Mouse (Mus musculus) erythroblast, embryonic 14.5 days (primary cell): Measurements from ENCODE around the gene Cpa4. TPM values are rescaled to one million over a fixed set of nuclear protein-coding genes. Genes with fewer than 3 reads are reported as not detected.

ENCODE experiments used
- H3K27me3 ChIP-seq: 2 replicates; pipeline ENCODE4 v1.6.1; 2012; ENCODE audit warnings: inconsistent platforms; ENCODE audit not compliant: control insufficient read depth
- H3K36me3 ChIP-seq: 2 replicates; pipeline ENCODE4 v1.6.1; 2012; ENCODE audit warnings: mild to moderate bottlenecking, inconsistent platforms; ENCODE audit not compliant: control insufficient read depth
- H3K4me1 ChIP-seq: 2 replicates; pipeline ENCODE4 v1.6.1; 2012; ENCODE audit warnings: inconsistent platforms; ENCODE audit not compliant: control insufficient read depth
- H3K4me3 ChIP-seq: replicated peaks from 2 replicates; pipeline ENCODE3; 2012; ENCODE audit warnings: moderate library complexity, mild to moderate bottlenecking, inconsistent platforms
- H3K9me3 ChIP-seq: 2 replicates; pipeline ENCODE4 v1.6.1; 2012; ENCODE audit warnings: low read length, inconsistent platforms, mixed read lengths; ENCODE audit not compliant: control insufficient read depth
- GATA1 ChIP-seq: IDR thresholded peaks from 2 replicates; pipeline ENCODE4 v1.6.1; 2012; ENCODE audit warnings: low read length, inconsistent platforms, mixed read lengths
- TAL1 ChIP-seq: IDR thresholded peaks from 3 replicates; pipeline ENCODE4 v1.6.1; 2012; ENCODE audit warnings: low read length, inconsistent platforms, mixed read lengths
- polyA plus RNA-seq: library from polyadenylated mRNA; stranded (reverse); fragments of >175 nt; gene quantifications from 2 replicates; pipeline ENCODE4 v1.2.3, GENCODE M21; 2012

Gene Cpa4
- polyA plus RNA-seq, 1 experiment, result not detected

GRCm38 (mm10) chr6:30628152-30628551 is 60.0 kb downstream of the Cpa4 start:
- no peaks in the 10 kb centered on the region for H3K4me1 ChIP-seq
- no peaks in the 10 kb centered on the region for H3K36me3 ChIP-seq
- no peak for TF ChIP-seq GATA1
- TF ChIP-seq TAL1, result no peak
- H3K9me3 ChIP-seq, result no peaks in the 10 kb centered on the region
- no peak overlapping the region for H3K4me3 ChIP-seq
- H3K27me3 ChIP-seq, result 0 out of 2 replicates have a peak, but pooled peaks cover under 1% of the 10 kb centered on the region

GRCm38 (mm10) chr6:30629989-30630388 is 61.8 kb downstream of the Cpa4 start:
- no peaks in the 10 kb centered on the region for H3K36me3 ChIP-seq
- no peaks in the 10 kb centered on the region for H3K9me3 ChIP-seq
- no peaks in the 10 kb centered on the region for H3K4me1 ChIP-seq
- TF ChIP-seq TAL1 (no peak), GATA1 (no peak)
- H3K4me3 ChIP-seq, result no peak overlapping the region
- no peaks in the 10 kb centered on the region for H3K27me3 ChIP-seq

DNA sequence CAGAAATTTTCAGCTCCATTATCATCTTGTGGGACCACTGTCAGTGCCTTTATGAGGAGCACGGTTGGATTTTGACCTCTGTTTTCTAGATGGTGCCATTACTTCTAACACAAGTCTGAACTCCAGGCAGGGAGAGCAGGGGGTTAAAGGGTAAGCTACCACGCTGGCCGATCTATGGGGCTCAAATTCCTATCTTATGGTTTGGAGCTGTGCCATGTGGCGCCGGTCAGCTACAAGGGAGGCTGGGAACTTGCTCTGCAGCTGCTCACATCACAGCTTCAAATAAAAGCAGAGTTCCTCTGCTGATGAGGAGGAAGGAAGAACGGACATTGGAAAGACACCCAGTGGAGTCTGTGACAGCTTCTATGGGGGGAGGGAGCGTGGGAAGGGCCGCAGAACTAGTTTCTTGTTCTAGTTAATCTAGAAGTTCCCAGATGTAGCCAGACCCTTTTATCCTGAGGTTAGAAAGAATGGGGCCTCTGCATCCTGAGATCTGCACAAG is 67.2 kb downstream of the Cpa4 start:
- no peaks in the 10 kb centered on the region for H3K27me3 ChIP-seq
- no peak for TF ChIP-seq GATA1
- TF ChIP-seq TAL1, result no peak

GRCm38 (mm10) chr6:30636186-30636842 is 68.1 kb downstream of the Cpa4 start:
- no peak for TF ChIP-seq TAL1
- H3K4me1 ChIP-seq, result peaks cover 14% of the 10 kb centered on the region
- H3K9me3 ChIP-seq, result no peaks in the 10 kb centered on the region
- H3K4me3 ChIP-seq, result no peak overlapping the region
- no peaks in the 10 kb centered on the region for H3K27me3 ChIP-seq
- H3K36me3 ChIP-seq, result no peaks in the 10 kb centered on the region

More for the DNA sequence above, 67.2 kb downstream of the Cpa4 start:
- Histone ChIP-seq H3K9me3 (no peaks in the 10 kb centered on the region), H3K4me3 (no peak overlapping the region), H3K4me1 (peaks cover 14% of the 10 kb centered on the region), H3K36me3 (no peaks in the 10 kb centered on the region)

DNA sequence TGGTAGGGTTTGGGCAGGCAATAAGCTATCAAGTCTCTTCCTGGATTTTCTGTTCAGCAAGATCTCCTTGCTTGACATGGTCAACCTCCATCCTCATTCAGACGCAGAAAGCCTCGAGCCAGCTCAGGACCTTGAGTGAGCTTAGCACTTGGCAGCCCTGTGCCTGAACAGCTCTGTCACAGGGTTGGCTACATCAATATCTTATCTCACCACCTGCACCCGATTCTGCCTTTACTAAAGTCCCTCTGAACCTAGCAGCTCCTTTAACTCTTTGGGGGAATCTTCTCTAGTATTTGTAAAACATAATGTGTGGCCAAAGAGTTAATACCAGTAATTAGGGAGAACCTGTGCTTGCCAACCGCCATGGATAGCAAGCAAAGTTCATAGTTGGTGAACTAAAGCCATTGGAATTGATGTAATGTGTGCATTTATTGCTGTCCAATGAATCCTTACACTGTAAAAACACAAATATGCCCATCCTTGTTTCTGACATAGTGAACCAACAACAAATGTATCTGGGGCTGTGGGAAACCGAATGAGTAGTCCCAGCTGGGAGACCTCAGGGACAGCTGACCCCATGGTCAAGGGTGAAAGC is 70.6 kb downstream of the Cpa4 start, which contains the start of gene Cpa1:
Gene Cpa1, plus strand, starts transcription at position 545 of the 595 bp plus-strand sequence.
- Histone ChIP-seq H3K4me1 (peaks cover 14% of the 10 kb centered on the region), H3K4me3 (no peak within 1 kb of the TSS), H3K36me3 (no peaks in the 10 kb centered on the region), H3K9me3 (no peaks in the 10 kb centered on the region), H3K27me3 (no peaks in the 10 kb centered on the region)
- TF ChIP-seq TAL1 (no peak), GATA1 (no peak)

Other genes starting within 250 kb of the Cpa4 start
- gene Zc3hc1, start 177.3 kb upstream of the Cpa4 start, polyA plus RNA-seq, result 1.1 and 1.9 TPM in 2 replicates
- gene Klhdc10, start 166.5 kb upstream of the Cpa4 start, polyA plus RNA-seq, result 0.87 and 0.88 TPM in 2 replicates
- 0.37 and 0.53 TPM in 2 replicates for gene Tmem209, start 58.6 kb upstream of the Cpa4 start, polyA plus RNA-seq
- gene Ssmem1, start 58.5 kb upstream of the Cpa4 start, polyA plus RNA-seq, result not detected in 2 replicates
- not detected in 2 replicates for gene Cpa2, start 26.8 kb upstream of the Cpa4 start, polyA plus RNA-seq
- gene Cpa5, start 42.6 kb downstream of the Cpa4 start, polyA plus RNA-seq, result not detected in 2 replicates
- not detected in 2 replicates for gene Cpa1, start 70.8 kb downstream of the Cpa4 start, polyA plus RNA-seq
- gene Cep41, start 125.4 kb downstream of the Cpa4 start, polyA plus RNA-seq, result 1.3 TPM in 2 replicates
- 0.44 and 0.54 TPM in 2 replicates for gene Mest, start 155.2 kb downstream of the Cpa4 start, polyA plus RNA-seq